Mouse (Mus musculus): ENCODE measurements around the gene Bach2.

Gene Bach2

GRCm38 (mm10) chr4:32334765-32335164 is 96.2 kb downstream of the Bach2 start:
- DNase-seq, result no peak

DNA sequence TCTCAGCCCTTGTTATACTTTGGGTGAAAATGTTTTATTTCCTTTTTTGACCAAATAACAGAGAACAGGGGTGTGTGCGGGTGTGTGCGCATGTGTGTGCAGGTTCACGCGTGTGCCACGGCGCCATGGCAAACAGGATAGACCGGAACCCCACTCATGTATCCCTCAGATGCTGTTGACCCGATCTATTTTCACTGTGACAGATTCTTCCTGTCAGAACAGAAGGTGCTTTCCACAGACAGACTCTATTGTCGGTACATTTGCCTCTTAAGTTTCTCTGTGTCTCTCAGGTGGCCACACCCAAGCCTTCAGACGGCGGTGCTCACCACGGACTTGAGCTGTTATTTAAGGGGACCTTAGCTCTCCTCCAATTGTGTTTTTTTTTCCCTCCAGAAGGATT is 97.1 kb downstream of the Bach2 start:
- DNase-seq, result no peak

DNA sequence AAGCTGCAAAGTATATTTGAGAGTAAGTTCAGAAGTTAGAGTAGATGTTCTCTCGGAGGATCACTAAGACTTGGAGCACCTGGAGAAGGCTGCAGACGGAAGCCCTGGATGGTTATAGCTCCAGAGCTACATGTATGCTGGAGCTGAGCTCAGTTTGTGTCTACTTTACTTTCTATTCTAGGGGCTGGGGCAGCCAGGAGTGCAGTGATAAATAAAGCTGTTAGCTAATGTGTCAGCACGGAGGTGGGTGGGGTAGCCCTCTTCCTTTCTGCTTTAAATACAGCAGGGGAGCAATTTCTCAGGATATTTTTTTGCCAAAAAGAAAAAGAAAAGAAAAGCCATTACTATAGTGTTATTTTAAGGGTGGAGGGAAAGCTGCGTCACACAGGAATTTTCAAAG is 98.0 kb downstream of the Bach2 start:
- no peak for DNase-seq

- DNase-seq, result no peak
These were observed 99.0 kb downstream of the Bach2 start for GRCm38 (mm10) chr4:32337638-32338037.

DNA sequence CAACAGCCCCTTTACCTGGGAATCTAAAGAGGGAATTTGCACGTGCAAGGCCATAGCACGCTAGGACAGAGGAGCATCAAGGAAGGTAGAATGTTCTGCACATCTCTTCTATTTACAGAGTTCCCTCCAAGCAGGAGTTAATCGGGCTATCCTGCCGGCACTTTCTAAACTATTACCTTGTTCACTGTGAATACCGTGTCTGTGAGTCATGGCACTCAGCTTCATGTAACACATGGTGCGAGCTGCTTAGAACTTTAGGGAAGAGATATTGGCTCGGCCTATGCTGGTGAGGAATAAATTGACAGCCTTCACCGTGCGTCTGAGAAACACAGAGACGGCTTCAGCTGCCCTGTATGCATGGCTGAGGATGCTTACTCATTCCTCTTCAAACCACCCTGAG is 99.8 kb downstream of the Bach2 start:
- no peak for DNase-seq

DNA sequence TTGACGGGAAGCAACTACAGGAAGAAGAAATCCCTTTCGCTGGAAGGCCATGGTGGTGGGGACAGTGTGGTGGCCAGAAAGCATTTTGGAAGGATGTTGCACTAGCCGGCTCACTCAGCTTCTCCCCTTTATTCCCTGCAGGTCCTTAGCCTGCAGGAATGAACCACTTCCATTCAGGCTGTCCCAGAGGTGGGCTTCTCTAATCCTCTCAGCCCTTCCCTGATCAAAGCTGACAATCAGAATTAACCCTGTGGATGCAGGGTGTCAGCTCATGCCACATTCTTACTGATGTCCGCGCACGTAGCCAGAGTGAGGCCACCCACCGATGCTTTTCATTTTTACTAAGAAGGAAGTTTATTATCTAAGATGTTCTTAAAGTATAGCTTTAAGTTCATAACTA is 102.2 kb downstream of the Bach2 start:
- DNase-seq, result no peak

DNA sequence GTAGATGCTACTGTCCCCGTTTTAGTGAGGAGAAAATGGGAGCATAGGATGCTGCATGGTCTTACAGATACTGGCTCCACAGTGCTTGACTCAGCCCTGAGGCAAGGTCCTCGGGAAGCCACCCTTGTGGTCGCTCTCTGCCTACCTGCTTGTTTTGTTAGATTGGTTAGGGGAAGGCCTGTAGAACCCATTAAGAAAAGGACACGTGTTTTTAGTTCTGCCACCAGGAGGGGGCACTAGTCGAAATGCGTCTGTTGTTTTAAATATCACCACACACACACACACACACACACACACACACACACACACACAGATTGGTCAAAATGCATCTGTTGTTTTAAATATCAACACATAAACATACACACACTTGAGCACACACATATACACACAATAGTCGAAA is 103.7 kb downstream of the Bach2 start:
- no peak for DNase-seq

GRCm38 (mm10) chr4:32343256-32344165 is 104.9 kb downstream of the Bach2 start:
- no peak for DNase-seq

DNA sequence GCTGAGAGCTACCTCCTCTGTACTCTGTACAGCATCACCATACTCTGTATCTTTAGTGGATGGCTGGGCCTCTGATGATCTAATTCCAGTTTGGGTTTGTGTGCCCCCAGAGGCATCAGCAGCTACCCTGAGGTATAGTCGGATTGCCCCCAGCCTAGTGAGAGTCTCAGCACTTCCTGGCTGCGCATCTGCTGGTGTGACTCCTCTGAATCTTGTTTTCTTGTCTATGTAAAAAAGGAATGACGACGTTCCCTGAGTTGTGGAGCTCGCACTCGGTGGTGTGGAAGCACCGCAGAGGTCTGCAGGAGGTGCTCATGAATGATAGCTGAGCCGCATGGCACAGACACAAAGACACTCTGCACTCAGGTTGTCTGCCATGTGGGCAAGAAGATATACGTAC is 105.7 kb downstream of the Bach2 start:
- no peak for DNase-seq

GRCm38 (mm10) chr4:32347202-32347601 is 108.6 kb downstream of the Bach2 start:
- DNase-seq, result no peak

DNA sequence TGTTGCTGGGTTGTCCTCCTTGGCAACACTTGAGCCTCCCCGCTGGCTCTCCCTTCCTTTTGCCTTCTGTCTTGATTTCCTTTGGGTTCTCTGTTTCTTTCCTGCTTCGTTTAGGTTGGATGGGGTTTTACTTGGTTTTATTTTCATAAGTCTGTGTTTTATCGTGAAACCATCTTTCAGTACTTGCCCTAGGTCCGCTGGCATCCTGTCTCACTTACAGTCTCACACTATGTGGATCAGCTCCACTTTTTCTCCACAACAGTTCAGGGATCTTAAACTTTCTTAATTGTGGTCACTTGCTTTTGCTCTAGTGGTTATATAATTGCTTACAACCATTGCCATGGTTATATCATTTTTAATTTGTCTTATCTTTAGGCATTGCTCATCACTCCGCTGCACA is 109.1 kb downstream of the Bach2 start:
- DNase-seq, result no peak

DNA sequence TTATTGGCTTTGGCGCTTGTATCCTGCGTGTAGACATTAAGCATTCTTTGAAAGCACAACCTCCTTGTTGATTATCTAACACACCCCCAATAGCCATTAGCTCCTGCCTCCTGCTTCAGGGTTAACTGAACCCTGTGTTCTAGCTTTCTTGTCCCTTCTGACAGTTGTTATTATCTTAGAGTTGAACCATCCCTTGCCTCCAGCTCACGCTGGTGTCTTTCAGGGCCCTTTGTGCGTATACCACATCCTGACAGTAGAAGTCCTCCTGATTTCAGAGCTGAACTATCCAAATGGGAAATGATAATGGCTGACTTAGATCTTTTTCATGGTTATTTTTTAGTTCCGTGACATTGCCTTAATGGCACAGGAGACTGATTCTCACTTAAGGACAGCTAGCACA is 110.8 kb downstream of the Bach2 start:
- DNase-seq, result no peak

GRCm38 (mm10) chr4:32351236-32351635 is 112.6 kb downstream of the Bach2 start:
- no peak for DNase-seq

GRCm38 (mm10) chr4:32351661-32352246 is 113.2 kb downstream of the Bach2 start:
- DNase-seq, result no peak

- DNase-seq, result no peak
These were observed 113.8 kb downstream of the Bach2 start for GRCm38 (mm10) chr4:32352442-32352841.

DNA sequence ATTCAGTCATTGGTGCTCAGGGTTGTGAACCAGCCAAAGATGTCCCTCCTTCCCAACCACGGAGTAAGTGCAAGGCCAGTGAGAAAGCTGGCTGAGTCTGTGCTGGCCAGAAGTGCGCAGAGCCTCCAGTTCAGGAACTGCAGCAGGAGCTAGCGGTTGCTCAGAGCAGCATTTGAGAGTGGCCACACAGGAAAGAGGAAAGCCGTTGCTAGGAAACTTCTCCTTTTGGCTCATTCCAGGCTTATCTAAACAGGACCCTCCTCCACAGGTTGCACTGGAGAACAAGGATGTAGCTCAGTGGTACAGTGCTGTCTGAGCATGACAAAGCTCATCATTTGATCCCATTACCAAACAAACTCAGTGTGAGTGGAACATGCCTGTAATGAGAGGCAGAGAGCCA is 114.2 kb downstream of the Bach2 start:
- DNase-seq, result no peak

DNA sequence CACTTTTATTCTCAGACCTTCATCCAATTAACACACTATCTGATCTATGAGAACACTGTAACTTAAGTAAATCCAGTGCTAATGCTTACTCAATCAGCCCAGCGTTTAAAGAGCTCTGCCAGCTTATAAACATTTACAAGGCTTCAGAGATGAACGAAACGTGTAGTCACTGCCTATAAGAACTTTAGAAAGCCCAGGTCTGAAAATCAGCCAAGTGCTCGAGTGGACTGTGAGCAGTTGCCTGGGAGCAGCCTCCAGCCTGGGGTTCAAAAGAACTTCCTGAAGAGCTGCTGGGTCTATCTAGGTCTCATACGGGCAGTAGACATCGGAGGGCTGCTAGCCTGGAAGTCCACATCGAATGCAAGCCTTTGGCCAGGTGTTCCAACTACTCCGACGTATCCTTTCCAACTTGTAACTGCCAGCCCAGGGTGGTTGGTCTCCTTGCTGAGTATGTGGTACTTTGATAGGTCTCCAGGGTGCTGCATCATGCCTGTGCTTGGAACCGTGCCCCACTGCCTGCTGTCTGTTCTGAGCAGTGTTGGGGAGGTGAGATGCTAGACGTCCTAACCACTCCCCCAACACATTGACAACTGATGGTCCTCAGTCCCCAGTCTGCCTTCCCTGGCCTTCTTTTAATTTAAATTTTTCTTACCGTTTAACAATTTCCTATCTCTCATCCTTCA is 117.5 kb downstream of the Bach2 start:
- DNase-seq, result no peak

DNA sequence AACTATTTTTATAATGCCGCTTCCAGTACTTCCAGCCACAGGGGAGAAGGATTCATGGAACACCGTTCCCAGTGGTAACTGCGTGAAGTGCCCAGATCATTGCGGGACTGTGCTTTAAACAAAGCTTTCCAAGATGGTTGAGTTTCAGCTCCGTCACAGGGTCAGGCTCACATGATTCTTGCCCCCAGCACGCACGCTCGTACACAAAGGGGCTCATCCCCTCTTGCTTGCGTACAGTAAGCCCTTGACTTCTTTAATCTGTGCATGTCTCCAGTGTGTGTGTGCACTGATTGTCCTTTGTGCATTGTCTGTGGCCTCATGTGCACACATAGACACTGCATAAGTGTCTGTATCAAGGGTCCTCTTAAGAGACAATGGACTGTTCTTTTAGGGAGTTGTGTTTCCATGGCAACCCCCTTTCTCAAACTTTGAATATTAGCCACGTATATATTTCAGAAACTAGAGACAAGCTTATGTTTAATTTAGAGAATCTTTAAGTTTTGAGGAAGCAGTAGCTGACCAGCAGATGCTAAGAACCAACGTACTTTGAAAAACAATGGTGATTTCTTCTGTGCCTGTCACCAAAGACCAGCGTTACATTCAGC is 119.5 kb downstream of the Bach2 start:
- no peak for DNase-seq

GRCm38 (mm10) chr4:32358602-32359464 is 120.2 kb downstream of the Bach2 start:
- no peak for DNase-seq

DNA sequence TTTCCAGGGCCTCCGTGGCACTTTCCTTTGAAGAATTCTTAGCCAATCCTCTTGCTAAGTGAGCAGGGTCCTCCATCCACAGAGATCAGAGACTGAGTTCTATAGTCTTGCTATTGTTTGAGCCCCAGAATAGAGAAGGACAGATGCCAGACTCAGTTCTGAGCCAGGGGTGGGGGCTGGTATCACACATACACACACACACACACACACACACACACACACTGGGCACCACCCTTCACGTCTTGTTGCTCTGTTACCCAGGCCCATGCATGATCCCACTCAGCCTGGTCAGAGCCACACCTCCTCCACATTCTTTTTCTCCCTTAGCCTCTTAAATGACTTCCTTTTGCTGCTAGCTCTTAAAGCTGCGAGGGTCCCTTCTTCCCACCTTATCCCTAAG is 121.0 kb downstream of the Bach2 start:
- DNase-seq, result no peak

DNA sequence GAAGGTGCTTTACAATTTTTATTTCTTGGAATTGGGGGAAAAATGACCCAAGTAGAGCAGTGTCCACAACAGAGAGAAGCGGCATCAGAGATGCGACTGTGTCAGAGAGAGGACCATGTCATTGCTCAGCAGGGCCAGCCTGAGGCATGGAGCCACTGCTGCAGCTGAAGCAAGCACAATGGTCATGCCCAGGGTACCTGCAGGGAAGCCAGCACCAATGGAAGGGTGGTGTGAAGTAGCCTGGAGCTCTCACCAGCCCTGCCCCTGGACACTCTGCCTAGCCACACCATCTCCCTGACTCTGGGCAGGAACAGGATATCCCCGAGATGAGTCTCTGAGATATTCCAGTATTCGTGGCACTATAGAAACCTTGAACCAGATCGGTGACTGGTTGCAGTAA is 121.9 kb downstream of the Bach2 start:
- DNase-seq, result no peak

GRCm38 (mm10) chr4:32363488-32363984 is 124.9 kb downstream of the Bach2 start:
- no peak for DNase-seq
